Mouse (Mus musculus) T-helper 17 cell (primary cell): Measurements from ENCODE around the gene Lrrc43.
"Not testable (repeated sequence)": the region's sequence is repeated elsewhere in the genome, so short reads cannot be mapped to it uniquely, and the experiment has no call there.

Experiments
- in situ Hi-C, 2 experiments: fragments of 300-600 bp; cut with MboI, MseI; formaldehyde crosslinking; loops; 1 replicate in 1 of 2; 2 replicates in 1 of 2; pipeline ENCODE4 v1.15.1; 2025; ENCODE audit warnings: high pct_unique_total_duplicates in 2 of 2

The Lrrc43 gene

DNA sequence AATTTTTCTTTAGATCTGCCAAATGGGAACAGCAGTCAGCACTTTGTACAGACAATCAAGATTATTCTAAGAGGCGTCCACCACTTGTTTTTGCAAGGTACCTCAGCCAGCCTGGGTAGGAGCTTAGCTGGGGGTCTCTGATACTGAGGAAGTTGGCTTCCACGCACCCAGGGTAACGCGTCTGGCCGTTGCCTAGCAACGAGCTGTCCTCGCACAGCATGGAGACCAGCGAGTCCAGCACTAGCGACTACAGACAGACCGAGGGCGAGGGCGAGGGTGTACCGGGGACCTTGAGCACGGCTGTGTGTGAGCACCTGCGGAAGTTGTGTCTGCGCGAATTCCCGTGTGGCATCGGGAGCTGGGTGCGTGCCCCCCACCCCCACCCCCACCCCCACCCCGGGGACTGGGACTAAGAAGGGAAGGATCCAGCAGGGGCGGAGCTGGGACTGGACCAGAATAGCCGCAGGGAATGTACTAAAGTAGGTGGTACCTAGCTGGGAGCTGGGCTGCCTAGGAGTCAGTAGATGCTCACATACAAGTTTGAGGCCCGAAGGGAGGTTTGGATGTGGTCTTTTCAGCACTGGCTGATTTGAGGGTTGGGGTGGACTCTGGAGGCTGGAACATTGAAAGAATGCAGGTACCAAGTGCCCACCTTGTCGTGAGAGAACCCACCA, at the start of gene Lrrc43, which contains the start of gene Il31:
Gene Lrrc43 (plus strand): TSS at position 194 of the 674 bp plus-strand sequence.
Gene Il31 (minus strand): TSS at position 378 of the 674 bp plus-strand sequence.
- in situ Hi-C loops: loop anchor here (10.0 kb wide), 2 partner anchors 394 to 1744 kb away; no protein-coding TSS in a partner anchor

DNA sequence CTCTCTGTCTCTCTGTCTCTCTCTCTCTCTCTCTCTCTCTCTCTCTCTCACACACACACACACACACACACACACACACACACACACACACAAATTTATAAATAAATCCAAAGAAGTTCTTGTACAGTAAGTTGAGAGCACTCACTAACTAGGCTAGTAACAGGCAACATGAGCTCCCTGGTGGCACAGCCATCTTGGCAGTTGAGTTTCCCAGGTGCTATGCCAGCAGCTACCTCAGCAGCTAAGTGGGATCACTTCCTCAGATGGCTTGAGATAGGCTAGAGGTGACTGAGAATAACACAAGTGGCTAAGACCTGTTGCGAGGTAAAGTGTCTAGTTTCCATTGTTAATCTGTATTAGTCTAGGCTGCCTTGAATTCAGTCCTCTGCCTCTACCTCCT, 49.8 kb upstream of the Lrrc43 start:
- in situ Hi-C loops: no loop called here

DNA sequence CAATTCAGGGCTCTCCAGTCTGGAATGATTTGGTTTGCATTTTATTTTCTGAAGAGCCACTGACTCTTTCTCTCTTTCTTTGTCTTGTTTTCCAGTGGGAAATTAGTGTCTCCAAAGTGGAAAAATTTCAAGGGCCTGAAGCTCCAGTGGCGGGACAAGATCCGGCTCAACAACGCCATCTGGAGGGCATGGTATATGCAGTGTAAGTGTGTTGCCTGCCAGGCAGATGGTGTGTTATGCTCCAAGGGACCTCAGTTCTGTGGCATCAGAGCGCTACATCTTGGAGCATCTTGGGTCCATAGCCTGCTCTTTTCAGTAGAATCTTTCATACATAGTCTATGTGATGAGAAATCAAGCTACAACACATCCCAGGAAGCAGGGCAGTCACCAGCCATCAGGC, 49.2 kb upstream of the Lrrc43 start:
- in situ Hi-C loops: loop anchor here (5.0 kb wide), 3 partner anchors 57 to 73 kb away; no protein-coding TSS in a partner anchor

DNA sequence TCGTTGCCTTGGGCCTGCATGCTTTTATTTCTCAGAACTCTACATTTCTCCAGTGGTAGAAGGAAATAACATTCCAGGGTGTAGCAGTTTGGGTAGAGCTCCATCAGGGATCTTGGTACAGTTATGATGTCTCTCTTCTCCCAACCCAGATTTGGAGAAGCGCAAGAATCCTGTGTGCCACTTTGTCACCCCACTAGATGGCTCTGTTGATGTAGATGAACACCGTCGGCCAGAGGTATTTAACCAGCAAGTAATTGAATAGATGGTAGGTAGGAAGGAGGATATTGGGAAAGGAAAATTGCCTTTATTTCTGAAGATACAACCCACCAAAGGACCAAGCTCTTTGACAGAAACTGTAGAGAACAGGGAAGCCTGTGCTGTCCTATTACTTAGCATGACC, 48.4 kb upstream of the Lrrc43 start:
- in situ Hi-C loops: loop anchor here (5.0 kb wide), 3 partner anchors 57 to 73 kb away; no protein-coding TSS in a partner anchor

DNA sequence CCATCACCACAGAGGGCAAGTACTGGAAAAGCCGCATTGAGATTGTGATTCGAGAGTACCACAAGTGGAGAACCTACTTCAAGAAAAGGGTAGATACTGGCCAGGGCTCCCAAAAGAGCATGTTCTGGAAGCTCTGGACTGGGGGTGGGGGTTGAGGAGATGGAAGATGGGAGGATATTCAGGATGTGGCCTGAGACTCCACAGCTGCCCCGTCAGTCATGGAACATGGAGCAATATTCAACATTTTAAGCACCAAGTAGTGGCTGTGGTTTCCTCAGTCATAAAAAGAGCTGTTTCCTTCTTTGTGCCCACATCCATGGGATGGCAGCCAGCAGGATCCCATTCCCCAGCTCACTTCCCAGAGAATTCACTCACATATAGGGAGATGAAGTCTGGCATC, 46.8 kb upstream of the Lrrc43 start:
- in situ Hi-C loops: loop anchor here (5.0 kb wide), 3 partner anchors 55 to 75 kb away; no protein-coding TSS in a partner anchor

DNA sequence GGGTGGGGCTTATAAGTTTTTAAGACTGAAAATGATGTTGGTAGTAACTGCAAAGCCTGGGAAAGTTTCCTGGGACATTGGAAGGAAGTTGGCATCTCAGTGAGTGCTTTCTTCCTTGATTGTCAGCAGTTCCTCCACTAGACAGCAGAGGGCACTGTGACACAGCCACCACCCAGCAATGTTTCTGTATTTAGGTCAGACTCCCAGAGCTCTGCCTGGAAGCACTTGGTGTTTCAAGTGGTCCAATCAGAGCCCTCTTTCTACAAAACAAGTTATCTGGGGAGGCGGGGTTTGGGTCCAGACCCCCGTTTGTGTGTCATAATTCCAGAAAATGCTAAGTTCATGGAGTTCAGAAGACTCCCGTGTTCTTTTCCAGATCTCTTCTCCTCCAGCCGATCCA, 45.0 kb upstream of the Lrrc43 start:
- in situ Hi-C loops: loop anchor here (5.0 kb wide), 3 partner anchors 53 to 77 kb away; no protein-coding TSS in a partner anchor

DNA sequence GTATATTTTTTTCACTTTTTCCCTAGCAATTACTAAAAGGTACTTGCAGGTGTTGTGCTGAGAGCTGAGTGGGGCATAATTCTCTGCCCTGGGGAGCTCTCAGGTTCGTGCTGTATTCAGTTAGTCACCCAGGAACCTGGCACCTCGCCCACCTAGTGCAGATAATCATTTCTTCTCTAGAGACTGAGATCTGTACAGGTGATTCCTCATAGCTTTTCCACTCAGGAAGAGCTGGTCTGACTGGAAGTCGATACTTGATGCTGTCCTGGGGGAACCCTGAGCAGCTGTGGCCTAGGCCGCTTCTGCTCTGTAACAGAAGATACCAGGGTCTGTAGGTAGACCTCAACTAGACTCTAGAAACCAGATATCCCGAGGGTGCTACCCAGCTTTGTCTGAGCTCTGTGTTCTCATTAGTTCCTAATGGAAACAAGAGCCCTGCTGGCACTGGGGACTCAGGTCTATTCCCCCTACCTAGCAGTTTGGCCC, 44.2 kb upstream of the Lrrc43 start:
- in situ Hi-C loops: loop anchor here (5.0 kb wide), 3 partner anchors 52 to 78 kb away; no protein-coding TSS in a partner anchor

DNA sequence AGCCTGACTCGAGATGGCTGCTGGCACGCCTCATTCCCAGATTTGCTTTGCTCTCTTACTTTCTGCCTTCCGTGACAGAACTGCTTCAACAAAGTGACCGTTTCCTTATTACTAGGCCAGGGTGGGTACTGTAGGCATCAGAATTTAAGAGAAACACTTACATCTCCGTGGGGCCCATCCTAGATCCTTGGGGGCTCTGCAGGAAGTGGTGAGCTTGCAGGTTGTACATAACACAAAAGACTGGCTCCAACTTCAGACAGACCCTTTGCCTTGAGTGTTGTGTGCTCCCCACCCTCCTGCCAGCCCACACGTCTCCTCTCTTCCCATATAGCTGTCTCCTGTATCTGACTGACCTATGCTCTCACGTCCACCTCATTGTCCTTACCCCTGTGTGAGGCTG, 37.2 kb upstream of the Lrrc43 start:
- in situ Hi-C loops: no loop called here

DNA sequence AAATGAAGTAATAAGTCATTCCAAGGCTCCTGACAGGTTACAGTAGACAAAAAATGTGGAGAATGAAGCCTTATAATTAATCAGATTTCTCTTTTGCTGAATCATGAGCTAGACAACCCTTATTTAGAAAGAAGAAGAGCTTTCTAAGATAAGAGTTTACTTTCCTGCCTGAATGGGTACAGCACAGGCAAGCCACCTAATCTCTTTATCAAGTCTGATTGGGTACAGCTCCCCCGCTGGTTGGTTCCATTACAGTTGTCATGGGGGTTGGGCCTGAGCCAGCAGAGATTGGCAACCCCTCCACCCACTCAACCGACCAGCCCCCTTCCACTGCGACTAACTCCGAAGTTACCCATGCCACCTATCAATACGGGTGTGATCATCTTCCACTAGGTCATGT, 27.7 kb upstream of the Lrrc43 start:
- in situ Hi-C loops: no loop called here

DNA sequence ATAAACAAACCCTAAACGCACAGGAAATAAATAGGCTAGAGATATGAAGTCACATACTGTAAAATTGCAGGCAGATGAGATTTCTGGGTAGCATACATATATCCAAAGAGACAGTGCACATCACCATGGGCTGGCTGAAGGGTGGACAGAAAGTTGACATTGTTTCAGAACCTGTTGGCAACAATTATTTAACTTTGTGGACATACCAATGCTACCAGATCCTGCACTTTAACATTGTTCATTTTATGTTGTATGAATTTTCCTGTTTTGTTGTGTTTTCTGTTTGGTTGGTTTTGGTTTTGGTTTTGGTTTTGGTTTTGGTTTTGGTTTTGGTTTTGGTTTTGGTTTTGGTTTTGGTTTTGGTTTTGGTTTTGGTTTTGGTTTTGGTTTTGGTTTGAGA, 24.5 kb upstream of the Lrrc43 start:
- in situ Hi-C loops: no loop called here

DNA sequence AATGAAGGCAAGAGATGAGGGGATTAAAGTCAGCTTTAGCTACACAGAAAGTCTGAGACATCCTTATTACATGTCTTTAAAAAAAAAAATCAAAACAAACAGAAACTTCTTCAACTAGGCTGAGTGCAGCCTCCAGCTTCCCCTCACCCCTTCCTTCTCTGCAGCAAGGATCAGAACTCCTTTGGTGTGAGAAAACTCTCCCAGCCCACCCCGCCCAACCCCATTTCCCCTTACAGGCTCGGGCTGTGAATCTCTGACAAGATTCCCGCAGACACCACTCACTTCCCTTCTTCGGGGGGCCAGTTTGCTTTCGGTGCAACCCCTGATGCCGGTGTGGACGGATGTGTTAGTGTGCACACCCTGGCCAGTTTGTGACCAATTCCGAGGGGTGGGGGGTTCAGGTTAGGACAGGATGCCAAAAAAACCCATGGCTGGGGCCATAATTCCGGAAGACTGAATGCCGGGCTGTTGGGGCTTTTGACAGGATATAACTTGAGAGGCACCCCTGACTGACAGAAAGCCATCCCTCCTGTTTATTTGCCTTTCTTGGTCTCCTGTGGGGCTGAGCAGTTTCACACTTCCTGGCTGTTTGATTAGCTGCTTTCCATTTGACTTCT, 18.2 kb upstream of the Lrrc43 start:
- in situ Hi-C loops: no loop called here

DNA sequence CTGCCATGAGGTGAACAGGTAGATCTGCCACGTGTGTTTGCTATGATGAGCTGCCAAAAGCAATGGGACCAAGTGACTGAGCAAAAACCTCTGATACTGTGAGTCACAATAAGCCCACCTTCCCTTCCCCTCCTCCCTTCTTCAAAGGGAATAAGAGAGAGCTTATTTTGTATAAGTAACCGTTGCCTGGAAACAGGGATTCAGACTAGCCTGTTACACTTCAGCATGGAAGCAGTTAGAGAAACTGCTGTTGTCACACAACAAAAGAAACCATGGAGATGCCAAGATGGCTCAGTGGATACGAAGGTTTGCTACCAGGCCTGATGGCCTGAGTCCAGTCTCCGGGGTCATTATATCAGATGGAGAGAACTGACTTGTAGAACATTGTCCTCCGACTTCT, 15.3 kb upstream of the Lrrc43 start:
- in situ Hi-C loops: no loop called here

DNA sequence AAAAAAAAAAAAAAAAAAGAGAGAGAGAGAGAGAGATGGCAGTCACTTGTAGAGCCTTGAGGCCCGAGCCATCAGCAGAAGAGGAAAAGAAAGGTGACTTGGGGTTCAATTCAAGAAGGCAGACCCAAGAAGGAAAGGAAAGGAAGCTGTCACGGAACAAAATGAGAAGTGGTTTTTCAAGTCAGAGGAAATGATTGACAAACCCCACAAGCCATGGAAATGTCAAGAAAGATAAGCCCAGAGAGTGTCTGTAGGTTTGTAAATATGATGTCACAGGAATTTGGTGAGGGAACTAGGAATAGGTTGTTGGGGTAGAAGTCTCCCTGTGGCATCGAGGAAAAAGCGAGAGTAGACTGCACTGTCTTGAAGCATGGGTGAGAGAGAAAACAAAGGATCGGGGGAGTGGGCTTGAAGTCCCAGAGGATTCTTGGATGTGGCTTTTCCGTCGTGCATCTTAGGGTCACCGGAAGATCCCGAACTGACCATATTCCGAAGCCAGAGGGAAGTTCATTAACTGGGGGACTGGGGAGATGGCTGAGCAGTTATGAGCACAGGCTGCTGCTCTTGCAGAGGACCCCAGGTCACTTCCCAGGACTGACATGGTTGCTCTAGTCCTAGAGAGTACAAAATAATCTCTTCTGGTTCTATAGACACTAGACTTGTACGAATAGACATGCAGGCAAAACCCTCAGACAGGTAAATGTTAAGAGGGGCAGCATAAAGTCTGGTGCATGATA, 1.3 kb upstream of the Lrrc43 start:
- in situ Hi-C loops: loop anchor here (10.0 kb wide), 2 partner anchors 393 to 1743 kb away; no protein-coding TSS in a partner anchor

DNA sequence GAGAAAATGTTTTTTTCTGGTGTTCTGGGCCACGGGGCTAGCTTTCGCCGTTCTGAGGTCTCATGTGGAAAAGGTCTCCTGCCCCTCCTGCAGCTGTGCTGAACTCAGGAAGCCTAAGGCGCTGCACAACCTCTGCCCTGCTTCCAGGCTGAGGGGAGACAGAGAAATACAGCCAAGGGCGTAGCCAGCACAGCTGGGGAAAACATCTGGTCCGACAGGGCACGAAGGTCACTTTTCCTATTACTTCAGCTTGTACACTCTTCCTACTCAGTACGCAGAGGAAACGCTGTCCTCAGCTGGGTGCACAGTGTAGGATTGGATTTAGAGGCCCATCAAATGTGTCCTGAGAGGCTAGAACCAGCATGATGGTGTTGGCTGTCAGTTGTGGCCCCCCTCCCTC, 830 bp downstream of the Lrrc43 start:
- in situ Hi-C loops: loop anchor here (10.0 kb wide), 2 partner anchors 395 to 1745 kb away; no protein-coding TSS in a partner anchor

DNA sequence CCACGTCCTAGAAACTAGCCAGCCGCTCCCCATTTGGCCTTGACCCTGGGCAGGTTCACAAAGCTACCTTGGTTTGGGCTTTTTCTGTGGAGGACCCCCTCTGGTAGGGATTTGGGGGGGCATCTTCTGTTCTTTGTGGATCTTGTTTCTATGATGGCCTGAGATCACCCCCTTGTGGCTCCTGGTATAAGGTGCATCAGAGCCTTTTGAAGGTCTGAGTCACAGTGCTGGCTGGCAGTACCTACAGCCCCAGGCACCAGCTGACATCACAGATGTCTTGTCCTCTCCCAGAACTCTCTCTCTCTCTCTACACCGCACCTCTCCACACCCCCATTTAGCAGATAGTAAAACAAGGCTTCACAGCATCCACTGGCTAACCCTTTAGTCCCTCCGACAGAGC, 10.6 kb downstream of the Lrrc43 start:
- in situ Hi-C loops: loop anchor here (5.0 kb wide), 2 partner anchors 57 to 132 kb away; no protein-coding TSS in a partner anchor

DNA sequence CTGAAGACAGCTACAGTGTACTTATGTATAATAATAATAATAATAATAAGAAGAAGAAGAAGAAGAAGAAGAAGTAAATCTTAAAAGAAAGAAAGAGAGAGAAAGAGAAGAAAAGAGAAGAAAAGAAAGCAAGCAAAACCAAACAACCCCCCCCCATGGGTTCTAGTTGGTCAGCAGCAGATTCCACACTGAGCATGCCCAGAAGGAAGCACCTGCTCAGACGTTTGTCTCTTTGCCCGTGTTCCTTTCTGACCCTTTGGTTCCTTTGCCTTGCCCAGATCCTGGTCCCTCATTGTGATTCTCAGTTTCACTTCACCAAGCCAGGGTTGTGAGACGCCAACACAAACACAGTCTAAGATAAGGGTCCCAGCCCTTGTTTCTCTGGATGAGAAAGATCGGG, 12.9 kb downstream of the Lrrc43 start:
- in situ Hi-C loops: loop anchor here in 1 of 2 experiments (5.0 kb wide), 1 partner anchor 135 kb away; no protein-coding TSS in a partner anchor

DNA sequence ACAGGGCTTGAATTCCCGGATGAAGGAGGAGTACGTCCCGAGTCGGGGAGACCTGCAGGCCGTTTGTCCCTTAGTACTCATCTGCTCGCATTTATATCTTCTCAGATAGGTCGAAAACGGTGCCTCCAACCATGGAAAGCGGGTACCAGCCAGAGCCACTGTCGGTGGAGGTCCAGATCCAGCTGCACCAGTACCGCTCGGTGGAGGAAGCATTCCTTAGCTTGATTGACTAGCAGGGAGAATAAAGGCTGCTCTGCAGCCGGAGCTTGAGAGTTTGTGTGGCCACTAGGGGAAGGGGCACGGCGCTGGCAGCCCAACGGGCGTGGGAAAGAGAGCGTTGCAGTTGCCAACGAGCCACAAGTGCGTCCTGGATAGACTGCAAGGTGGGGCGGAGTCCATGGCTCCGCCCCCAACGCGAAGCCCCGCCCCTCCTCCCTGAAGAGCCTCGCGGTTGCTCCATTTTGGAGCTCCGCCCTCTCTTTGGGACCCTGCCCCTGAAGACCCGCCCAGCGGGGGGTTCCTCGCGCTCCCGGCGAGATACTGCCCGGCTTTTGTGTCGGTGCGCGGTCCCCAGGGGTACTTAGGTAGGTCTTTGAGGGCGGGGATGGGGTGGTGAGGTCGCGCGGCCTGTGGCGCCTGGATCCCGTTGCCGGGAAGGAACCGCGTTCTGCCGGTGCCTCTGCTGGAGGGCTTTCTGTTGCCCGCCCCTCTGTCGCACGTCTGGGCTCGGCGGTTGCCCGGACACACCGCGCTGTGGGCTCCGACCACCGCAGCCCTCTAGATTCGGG, 19.0 kb downstream of the Lrrc43 start:
- in situ Hi-C loops: no loop called here

DNA sequence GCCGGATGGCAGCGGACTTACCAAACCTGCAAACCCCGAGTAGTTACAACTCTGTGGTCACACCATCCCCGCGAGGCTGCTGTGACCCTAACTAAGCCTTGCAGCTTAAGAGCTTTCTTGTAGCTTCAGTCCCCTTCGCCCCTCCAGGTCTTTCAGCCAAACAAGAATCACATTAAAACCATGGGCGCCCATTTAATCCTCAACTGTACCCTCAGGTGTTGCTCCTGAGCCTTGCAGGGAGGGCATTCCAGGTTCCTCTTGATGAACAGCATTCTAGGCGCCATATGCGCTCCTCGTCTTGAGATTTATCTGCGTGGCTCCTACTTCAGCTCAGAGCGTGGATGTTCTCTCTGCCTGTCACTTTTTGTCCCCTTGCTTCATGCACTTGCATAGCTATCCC, 19.8 kb downstream of the Lrrc43 start:
- in situ Hi-C loops: no loop called here

DNA sequence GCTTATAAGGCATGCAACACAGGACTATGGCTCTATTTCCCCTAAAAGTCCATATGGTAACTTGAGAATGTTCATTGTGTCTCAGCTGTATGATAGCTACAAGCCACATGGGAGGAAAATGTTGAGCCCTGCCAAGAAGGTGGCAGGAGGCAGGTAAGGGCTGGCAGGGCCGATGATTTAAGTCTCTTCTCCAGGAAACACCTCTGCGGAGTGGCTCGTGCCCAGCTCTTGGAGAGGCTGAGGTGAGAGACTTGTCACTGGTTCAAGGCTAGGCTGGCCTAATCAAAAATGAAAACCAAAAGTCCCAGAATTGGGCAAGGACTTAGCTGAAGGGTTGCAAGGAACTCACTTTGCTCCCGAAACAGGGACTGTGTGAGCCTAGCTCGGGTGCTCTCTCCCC, 21.1 kb downstream of the Lrrc43 start, which contains the start of gene B3gnt4:
Gene B3gnt4 (plus strand): TSS at position 301 of the 400 bp plus-strand sequence.
- in situ Hi-C loops: no loop called here

DNA sequence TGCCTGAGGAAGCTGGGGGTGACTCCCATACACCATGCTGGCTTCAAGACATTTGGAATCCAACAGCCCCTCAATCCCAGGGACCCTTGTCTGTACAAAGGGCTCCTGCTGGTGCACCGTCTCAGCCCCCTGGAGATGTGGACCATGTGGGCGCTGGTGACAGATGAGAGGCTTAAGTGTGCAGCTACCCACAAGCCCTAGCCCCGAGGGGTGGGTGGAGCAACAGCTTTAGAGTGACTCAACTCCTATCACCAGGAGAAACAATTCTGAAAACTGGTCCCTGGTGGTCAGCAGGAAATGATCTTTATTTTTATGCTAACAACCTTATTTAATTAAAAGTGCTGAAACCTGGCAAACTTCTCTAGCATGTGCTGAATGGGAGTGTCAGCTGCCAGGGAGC, 22.3 kb downstream of the Lrrc43 start:
- in situ Hi-C loops: not testable (repeated sequence)

DNA sequence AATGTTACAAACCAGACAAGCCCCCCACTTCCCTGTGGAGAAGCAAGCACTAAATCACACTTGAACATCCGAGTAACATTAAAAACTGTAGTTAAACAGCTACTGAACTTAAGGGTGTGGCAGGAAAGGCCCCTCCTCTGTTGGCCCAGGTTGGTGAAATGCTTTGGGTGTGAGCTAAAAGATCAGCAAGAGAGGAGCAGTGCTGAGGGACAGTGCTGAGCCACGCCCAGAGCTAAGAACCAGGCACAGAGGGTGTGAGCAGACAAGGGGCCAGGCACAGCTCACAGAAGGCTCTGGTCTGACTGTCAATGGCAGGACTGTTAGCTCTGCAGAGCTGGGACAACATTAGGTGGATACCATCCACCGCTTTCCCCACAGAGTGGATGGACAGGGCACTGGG, 23.0 kb downstream of the Lrrc43 start:
- in situ Hi-C loops: no loop called here
